Mouse (Mus musculus) urinary bladder, postnatal 36 days (tissue): ENCODE data around the gene Mrpl28.
A peak's percentile ranks its signal among the peaks of the same experiment; 100 is the strongest.
"Not testable (repeated sequence)": the region's sequence is repeated elsewhere in the genome, so short reads cannot be mapped to it uniquely, and the experiment has no call there.

Source experiments
- DNase-seq, 2 experiments: peaks; one replicate each; pipeline ENCODE4 v3.0.0; 2022; ENCODE audit warnings: low spot score in 2 of 2, mixed read lengths in 1 of 2

Gene Mrpl28

GRCm38 (mm10) chr17:26123267-26123684 is at the start of gene Mrpl28:
Gene Mrpl28 (plus strand): TSS chr17:26123500.
- peak; percentile 87 to 88 for DNase-seq

DNA sequence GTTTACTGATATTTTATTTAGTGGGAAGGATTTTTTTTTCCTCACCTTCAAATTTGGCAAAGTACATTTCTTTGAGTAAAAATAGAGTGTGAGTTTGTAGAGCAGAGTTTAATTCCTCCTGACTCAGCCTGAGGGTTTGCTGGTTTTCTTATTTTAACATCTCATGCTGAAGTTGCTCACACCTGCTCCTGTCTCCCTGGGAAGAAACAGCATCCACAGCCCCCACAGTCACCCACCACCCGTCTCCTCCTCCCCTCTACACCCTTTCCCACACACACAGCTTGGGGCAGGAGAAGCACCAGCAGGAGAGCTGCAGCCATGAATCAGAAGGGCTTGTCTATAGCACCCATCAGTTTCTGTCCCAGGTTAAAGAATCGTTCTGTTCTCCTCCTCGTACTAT is 48.1 kb upstream of the Mrpl28 start:
- DNase-seq = no peak

- no peak for DNase-seq
Measured at GRCm38 (mm10) chr17:26078851-26079250, 44.4 kb upstream of the Mrpl28 start.

GRCm38 (mm10) chr17:26080867-26081266 is 42.4 kb upstream of the Mrpl28 start:
- no peak for DNase-seq

- DNase-seq = no peak
Measured at GRCm38 (mm10) chr17:26087059-26087564, 36.2 kb upstream of the Mrpl28 start.

GRCm38 (mm10) chr17:26089905-26090632 is 33.2 kb upstream of the Mrpl28 start, which contains the start of gene Decr2:
Gene Decr2 (minus strand): TSS chr17:26090337.
- DNase-seq = peak; percentile 84 to 92

GRCm38 (mm10) chr17:26094531-26095110 is 28.7 kb upstream of the Mrpl28 start:
- no peak for DNase-seq

DNA sequence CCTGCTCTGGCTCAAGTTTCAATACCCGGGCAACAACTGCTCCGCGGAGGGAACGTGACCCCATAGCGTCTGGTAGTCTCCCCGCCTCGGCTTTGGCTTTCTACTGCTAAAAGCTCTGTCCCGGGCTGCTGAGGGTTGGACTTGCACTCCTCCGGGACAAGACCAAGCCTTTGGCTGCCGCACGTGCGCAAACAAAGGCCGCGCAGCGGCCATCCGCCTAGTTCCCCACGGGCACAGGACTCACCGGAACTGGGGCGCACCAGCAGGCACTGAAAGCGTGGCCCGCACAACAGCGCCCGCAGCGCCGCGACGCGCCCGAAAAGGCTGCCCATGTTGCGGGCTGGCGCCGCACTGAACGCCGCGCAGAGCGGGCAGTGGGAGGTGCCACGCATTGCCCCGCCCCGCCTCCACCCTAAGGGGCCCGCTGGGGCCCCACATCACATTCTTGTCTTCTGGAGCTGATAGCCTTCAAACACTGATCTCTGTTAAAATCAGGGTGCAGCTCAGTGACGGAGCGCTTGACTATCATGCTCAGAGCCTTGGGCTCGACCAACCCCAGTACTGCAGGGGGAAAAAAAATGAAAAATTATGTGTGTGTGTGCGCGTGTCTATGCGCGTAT is 28.1 kb upstream of the Mrpl28 start, which contains the start of gene Nme4:
Gene Nme4 (minus strand): TSS at position 482 of the 620 bp plus-strand sequence.
- DNase-seq = no peak

DNA sequence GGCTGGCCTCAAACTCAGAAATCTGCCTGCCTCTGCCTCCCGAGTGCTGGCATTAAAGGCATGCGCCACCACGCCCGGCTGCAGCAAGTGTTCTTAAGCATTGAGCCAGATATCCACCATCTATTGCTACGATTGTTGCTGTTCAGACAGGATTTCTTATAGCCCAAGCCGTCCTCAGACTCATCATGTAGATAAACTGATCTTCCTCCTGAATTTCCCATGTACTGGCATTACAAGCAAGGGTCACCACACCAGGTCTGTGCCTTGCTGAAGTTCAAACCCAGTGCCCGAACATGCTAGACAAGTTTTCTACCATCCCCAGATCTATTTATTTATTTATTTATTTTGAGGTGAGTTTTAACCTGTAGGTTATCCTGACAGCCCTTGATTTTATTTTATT is 24.8 kb upstream of the Mrpl28 start:
- DNase-seq = no peak

DNA sequence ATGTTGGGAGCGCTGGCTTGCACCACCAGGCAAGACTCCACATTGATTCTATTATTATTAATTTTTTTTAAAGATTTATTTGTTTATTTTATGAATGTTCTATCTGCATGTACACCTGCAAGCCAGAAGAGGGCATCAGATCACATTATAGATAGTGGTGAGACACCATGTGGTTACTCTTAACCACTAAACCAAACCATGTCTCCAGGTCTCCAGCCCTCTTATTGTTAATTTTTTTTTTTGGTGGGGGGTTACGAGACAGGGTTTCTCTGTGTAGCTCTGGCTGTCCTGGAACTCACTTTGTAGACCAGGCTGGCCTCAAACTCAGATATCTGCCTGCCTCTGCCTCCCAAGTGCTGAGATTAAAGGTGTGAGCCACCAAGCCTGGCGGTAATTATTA is 24.0 kb upstream of the Mrpl28 start:
- not testable (repeated sequence) for DNase-seq

DNA sequence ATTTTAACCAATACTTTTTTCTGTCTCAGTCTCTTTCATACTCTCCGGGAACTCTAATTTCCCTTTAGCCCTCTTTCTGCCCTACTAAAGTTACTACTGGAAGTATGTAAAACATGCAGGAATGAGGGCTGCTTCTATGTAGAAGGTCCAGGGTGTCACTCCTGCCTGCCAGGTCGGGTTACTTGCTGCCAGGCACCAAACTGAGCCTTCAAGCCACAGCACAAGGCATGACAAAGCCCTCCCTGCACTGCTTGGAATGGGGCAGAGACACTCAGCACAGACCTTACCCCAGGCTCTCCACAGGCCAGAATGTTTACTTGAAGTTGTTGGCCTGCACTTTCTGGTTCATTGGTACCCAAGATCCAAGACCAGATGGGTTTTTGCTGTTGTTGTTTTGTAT is 23.1 kb upstream of the Mrpl28 start:
- DNase-seq = no peak

GRCm38 (mm10) chr17:26101478-26101877 is 21.8 kb upstream of the Mrpl28 start:
- no peak for DNase-seq

- no peak for DNase-seq
Measured at GRCm38 (mm10) chr17:26105619-26106018, 17.7 kb upstream of the Mrpl28 start.

DNA sequence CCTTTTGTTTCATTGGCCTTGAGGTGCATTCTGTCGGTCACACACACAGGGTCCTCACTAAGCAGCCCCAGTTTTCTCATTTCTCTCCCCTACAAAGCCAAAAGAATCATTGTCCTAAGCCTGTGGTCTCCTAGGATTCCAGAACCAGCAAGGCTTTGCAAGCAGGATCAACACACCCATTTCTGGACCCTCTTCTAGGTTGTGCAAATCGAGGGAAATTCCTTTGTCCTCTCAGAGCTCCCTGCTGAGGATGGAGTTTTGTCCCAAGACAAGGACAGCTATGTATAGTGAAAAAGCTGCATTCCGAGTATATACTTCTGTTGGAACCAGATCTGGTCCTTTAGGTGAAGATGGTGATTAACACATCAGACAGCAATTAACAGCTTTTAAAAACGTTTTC is 13.1 kb upstream of the Mrpl28 start:
- DNase-seq = no peak

GRCm38 (mm10) chr17:26111024-26111423 is 12.3 kb upstream of the Mrpl28 start:
- no peak for DNase-seq

- DNase-seq = no peak
Measured at GRCm38 (mm10) chr17:26111722-26112121, 11.6 kb upstream of the Mrpl28 start.

DNA sequence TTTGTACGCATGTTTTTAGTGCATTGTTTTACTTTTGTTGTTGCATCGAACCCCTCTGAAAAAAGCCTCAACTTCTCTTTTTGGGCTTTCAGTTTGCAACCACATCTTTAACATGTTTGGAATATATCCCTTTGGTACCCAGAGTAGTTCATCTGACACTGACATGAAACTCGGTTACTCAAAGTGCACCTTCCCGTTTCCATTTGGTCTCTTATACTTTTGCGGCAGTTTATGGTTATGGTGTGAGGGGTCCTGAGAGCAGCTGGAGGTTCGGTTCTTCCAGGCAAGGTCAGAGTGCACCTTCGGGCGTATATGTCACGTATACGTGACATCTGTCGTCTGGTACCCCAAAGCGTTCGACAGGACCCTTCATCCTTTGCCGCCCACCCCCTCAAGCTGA is 10.5 kb upstream of the Mrpl28 start:
- DNase-seq = no peak

GRCm38 (mm10) chr17:26113181-26113948 is 9.9 kb upstream of the Mrpl28 start, which contains the start of gene Tmem8:
Gene Tmem8 (plus strand): TSS chr17:26113299.
- DNase-seq = peak; percentile 69 to 72

- no peak for DNase-seq
Measured at GRCm38 (mm10) chr17:26114061-26114460, 9.2 kb upstream of the Mrpl28 start.

DNA sequence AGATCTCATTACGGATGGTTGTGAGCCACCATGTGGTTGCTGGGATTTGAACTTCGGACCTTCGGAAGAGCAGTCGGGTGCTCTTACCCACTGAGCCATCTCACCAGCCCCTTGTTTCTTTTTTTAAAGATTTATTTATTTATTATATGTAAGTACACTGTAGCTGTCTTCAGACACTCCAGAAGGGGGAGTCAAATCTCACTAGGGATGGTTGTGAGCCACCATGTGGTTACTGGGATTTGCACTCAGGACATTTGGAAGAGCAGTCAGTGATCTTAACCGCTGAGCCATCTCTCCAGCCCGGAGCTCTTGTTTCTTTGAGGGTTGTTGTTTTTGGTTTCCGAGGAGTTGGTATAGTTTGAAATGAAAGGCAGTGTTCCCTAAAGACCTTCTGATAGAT is 8.8 kb upstream of the Mrpl28 start:
- DNase-seq = not testable (repeated sequence)

DNA sequence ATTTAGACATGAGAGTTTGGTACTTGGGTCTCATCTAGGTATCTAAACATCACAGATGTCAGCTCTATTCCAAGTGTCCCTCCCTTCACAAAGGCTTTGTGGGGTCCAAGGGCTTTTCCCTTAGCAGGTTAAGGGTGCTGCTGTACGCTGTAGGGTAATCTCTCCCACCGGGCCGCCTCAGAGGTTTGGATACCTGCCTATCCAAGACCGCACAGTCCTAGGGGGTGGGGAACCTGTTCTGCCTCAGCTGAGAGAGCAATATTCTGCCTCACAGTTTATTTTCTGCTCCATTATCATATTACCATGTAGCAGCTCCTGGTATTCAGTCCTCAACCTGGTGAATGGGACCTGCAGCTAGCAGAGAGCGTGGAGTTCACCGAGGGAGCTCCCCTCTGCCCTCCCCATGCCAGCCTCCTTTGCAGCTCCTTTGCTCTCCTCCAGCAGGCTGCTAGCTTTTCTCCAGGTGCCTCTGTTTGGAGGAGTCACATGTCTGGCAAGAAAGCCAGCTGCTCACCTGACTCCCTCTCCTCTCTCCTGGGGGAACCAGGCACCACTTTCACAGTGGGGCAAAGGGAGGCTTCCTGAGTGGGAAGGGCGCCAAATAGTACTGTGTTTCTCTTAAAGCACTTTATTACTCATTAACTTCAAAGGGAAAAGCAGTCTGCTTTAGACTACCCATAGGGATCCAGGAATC is 7.9 kb upstream of the Mrpl28 start:
- no peak for DNase-seq
